9 mouse cellular contexts compared by ENCODE assay signal in genomic region chr7:78566617-78567016, GRCm38 (mm10).
A peak's percentile ranks its signal among the peaks of the same experiment; 100 is the strongest.
DNase-seq lines count a peak whose midpoint lies in the region; ATAC-seq and TF ChIP-seq lines count a peak whose summit lies in the region.
"Had no signal": no experiment of that assay in that cellular context is flagged by ENCODE, and none has a peak within 500 bp of the region (broad histone marks: within the 10 kb centered on the region; RNA-seq: fewer than 3 reads in every experiment).

No protein-coding gene starts in this region.

- no peaks in the 10 kb centered on the region for H3K9me3 ChIP-seq in liver, postnatal 0 days (ENCODE audit: low read length)
- H3K9me3 ChIP-seq in liver, embryonic 12.5 days (replicated peaks) = no peaks in the 10 kb centered on the region
- H3K9me3 ChIP-seq: megakaryocyte, embryonic 14.5 days had no signal

- WGBS in cerebellum, adult 2 months = 36% methylated on average over 3 of the region's 3 CpGs
- WGBS in liver, postnatal 0 days (ENCODE audit: insufficient replicate concordance) = 35% methylated on average over 3 of the region's 3 CpGs
- WGBS in liver, embryonic 12.5 days (ENCODE audit: insufficient replicate concordance) = 32% methylated on average over 3 of the region's 3 CpGs

- no peak overlapping the region for H3K9ac ChIP-seq in liver, postnatal 0 days (replicated peaks)
- H3K9ac ChIP-seq in liver, embryonic 12.5 days = no peak overlapping the region

- H3K4me3 ChIP-seq in cerebellum, adult 2 months (replicated peaks; ENCODE audit: insufficient read depth, low read depth, low read length) = no peak overlapping the region
- H3K4me3 ChIP-seq in liver, postnatal 0 days (ENCODE audit: low read depth, low read length) = no peak overlapping the region
- H3K4me3 ChIP-seq in liver, embryonic 12.5 days = no peak overlapping the region
- H3K4me3 ChIP-seq: megakaryocyte, embryonic 14.5 days had no signal

- H3K4me1 ChIP-seq in cerebellum, adult 2 months (ENCODE audit: control insufficient read depth, insufficient read depth, low read length) = peaks cover 54% of the 10 kb centered on the region
- H3K4me1 ChIP-seq in liver, postnatal 0 days (ENCODE audit: insufficient read depth) = no peaks in the 10 kb centered on the region
- no peaks in the 10 kb centered on the region for H3K4me1 ChIP-seq in liver, embryonic 12.5 days
- H3K4me1 ChIP-seq: megakaryocyte, embryonic 14.5 days had no signal

- peak in 1 of 2 experiments; percentile 63 for DNase-seq in cerebellum, adult 2 months
- no peak for DNase-seq in cerebellum, postnatal 4 days (ENCODE audit: low spot score in 2 of 2)
- no peak for DNase-seq in liver, postnatal 0 days
- DNase-seq in brain, embryonic 14.5 days (ENCODE audit: low read depth) = peak; percentile 56
- DNase-seq in mesoderm, embryonic 11.5 days (ENCODE audit: low read depth, low spot score) = peak; percentile 41
- DNase-seq in testis, postnatal 14 days (ENCODE audit: low spot score) = no peak

- no peak overlapping the region for H3K27ac ChIP-seq in cerebellum, adult 2 months (ENCODE audit: insufficient read depth, low read length)
- no peak overlapping the region for H3K27ac ChIP-seq in liver, postnatal 0 days (ENCODE audit: low read depth)
- no peak overlapping the region for H3K27ac ChIP-seq in liver, embryonic 12.5 days

- TF ChIP-seq CTCF in cerebellum, adult 2 months (IDR thresholded peaks at IDR 0.05; ENCODE audit: borderline replicate concordance, insufficient read depth, low read depth, low read length) = peak; percentile 55; the same call in 1 of the 2 replicates
- peak; percentile 72 for TF ChIP-seq CTCF in liver, postnatal 0 days (IDR thresholded peaks at IDR 0.05; ENCODE audit: low read depth)
- peak; percentile 57; the same call in 1 of the 2 replicates for TF ChIP-seq CTCF in brain, embryonic 14.5 days (IDR thresholded peaks at IDR 0.05; ENCODE audit: borderline replicate concordance, extremely low read depth, insufficient read depth, insufficient read length)

- no peak for TF ChIP-seq EP300 in liver, postnatal 0 days (IDR thresholded peaks at IDR 0.05; ENCODE audit: low read depth)

- no peak for ATAC-seq in liver, postnatal 0 days
- no peak for ATAC-seq in liver, embryonic 12.5 days
- no peak for ATAC-seq in erythroid progenitor cell, adult 5-6 weeks (replicated peaks; ENCODE audit: low FRiP score, poor library complexity, severe bottlenecking)

- no peak for TF ChIP-seq POLR2A in cerebellum, adult 2 months (IDR thresholded peaks at IDR 0.05; ENCODE audit: borderline replicate concordance, insufficient read depth, low read length)
- TF ChIP-seq POLR2A in brain, embryonic 14.5 days (IDR thresholded peaks at IDR 0.05; ENCODE audit: borderline replicate concordance, extremely low read depth, insufficient read depth, insufficient read length, poor library complexity, severe bottlenecking) = no peak

- H3K4me2 ChIP-seq in liver, postnatal 0 days (ENCODE audit: low read depth, low read length) = no peak overlapping the region
- H3K4me2 ChIP-seq in liver, embryonic 12.5 days = no peak overlapping the region

- no peaks in the 10 kb centered on the region for H3K27me3 ChIP-seq in cerebellum, adult 2 months (ENCODE audit: control insufficient read depth, insufficient read depth, low read length)
- H3K27me3 ChIP-seq in liver, postnatal 0 days (ENCODE audit: insufficient read depth, low read length) = no peaks in the 10 kb centered on the region
- H3K27me3 ChIP-seq in liver, embryonic 12.5 days (replicated peaks) = no peaks in the 10 kb centered on the region

- H3K36me3 ChIP-seq in liver, postnatal 0 days (replicated peaks; ENCODE audit: insufficient read depth, low read length) = no peaks in the 10 kb centered on the region
- H3K36me3 ChIP-seq in liver, embryonic 12.5 days = no peaks in the 10 kb centered on the region

Comparison
In these comparisons a context has a peak if more than half of its experiments do, and no peak if none do; other contexts are left out.
1. DNase-seq: peak in brain, embryonic 14.5 days (single experiment) and mesoderm, embryonic 11.5 days (single experiment); none in cerebellum, postnatal 4 days (0 of 2), liver, postnatal 0 days (single experiment) and testis, postnatal 14 days (single experiment).
2. Peak in every context shown above with its lines, with median percentiles within 50 percentile points of each other: CTCF ChIP-seq.